Mouse (Mus musculus): ENCODE data around the gene Smarca2.

Smarca2 gene

GRCm38 (mm10) chr19:26776066-26777025 lies 171.5 kb downstream of the Smarca2 start:
- DNase-seq (ENCODE audit: low read depth, low spot score), result no peak

- no peak for DNase-seq (ENCODE audit: low read depth, low spot score)
Observed at GRCm38 (mm10) chr19:26778199-26778598, 173.3 kb downstream of the Smarca2 start.

GRCm38 (mm10) chr19:26781209-26781608 lies 176.4 kb downstream of the Smarca2 start:
- no peak for DNase-seq (ENCODE audit: low read depth, low spot score)

GRCm38 (mm10) chr19:26788446-26788845 lies 183.6 kb downstream of the Smarca2 start:
- DNase-seq (ENCODE audit: low read depth, low spot score), result no peak

- DNase-seq (ENCODE audit: low read depth, low spot score), result no peak
Observed at GRCm38 (mm10) chr19:26790386-26791346, 185.8 kb downstream of the Smarca2 start.

GRCm38 (mm10) chr19:26794315-26794714 lies 189.5 kb downstream of the Smarca2 start:
- DNase-seq (ENCODE audit: low read depth, low spot score), result no peak

- no peak for DNase-seq (ENCODE audit: low read depth, low spot score)
Observed at GRCm38 (mm10) chr19:26796006-26796405, 191.2 kb downstream of the Smarca2 start.

- DNase-seq (ENCODE audit: low read depth, low spot score), result no peak
Observed at GRCm38 (mm10) chr19:26804401-26804800, 199.6 kb downstream of the Smarca2 start.

GRCm38 (mm10) chr19:26814629-26815028 lies 209.8 kb downstream of the Smarca2 start:
- no peak for DNase-seq (ENCODE audit: low read depth, low spot score)

GRCm38 (mm10) chr19:26817901-26818300 lies 213.1 kb downstream of the Smarca2 start:
- DNase-seq (ENCODE audit: low read depth, low spot score), result no peak
